Mouse (Mus musculus): ENCODE measurements around the gene Bmyc.
"Not testable (repeated sequence)": the region's sequence is repeated elsewhere in the genome, so short reads cannot be mapped to it uniquely, and the experiment has no call there.

The Bmyc gene

GRCm38 (mm10) chr2:25706643-25707481 lies at the start of gene Bmyc:
TSS of gene Bmyc (plus strand) at chr2:25706739.
- DNase-seq (ENCODE audit: extremely low spot score, low spot score): peak; percentile 85

DNA sequence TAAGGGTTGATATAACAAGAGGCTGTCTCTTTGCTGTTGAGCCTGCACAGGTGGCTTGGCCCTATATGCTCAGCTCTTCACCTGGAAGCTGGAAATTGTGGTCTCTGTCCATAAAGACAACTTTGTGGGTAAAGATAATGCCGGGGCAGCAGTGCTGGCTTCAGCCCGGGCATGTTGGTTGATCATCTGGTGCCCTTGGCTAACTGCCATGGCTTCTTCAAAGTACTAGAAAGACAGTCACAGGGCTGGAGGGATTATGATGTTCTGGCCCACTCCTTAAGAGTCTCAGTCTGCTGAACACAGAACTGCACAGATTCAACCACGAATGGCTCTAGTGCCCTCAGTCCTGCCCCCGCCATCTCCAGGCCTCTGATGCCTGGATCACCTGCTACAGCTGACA lies 49.3 kb upstream of the Bmyc start:
- DNase-seq (ENCODE audit: extremely low spot score, low spot score): no peak

DNA sequence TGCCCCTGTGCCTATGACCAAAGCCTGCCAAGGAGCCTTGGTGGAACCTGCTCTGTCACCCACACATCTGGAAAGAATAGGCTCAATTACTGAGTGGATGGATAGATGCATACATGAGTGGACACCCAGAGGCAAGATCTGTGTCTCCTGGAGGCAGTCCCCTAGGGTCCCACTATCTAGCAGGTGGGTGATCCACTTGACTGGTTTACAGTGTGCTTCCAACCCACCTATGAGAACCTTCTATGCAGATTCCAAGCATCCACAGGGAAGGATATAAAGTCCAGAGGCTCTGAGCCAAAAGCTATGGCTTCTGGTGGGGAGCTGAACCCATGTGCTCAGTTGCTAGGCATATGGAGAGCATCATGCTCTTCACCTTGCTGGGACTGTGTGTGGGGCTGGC lies 48.9 kb upstream of the Bmyc start, which contains the start of gene Lcn5:
TSS of gene Lcn5 (plus strand) at position 301 of the 400 bp plus-strand sequence.
- no peak for DNase-seq (ENCODE audit: extremely low spot score, low spot score)

DNA sequence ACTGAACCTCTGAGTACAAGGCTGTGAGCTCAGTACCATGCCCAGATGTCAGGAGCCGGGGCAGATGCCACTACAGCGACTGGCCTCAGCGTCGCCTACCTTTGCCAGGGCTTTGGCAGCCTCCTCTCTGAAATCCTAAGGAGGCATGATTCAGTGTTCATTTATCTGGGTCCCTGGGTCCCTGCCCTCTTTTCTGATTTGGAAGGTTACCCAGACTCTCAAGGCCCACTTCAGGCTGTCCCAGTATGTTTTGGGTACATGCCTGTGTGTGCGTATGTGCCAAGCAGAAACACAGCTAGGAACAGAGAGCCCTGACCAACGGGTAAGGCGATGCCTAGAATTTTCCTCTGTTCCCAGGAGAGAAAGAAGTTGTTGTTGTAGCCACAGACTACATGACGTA lies 46.3 kb upstream of the Bmyc start:
- no peak for DNase-seq (ENCODE audit: extremely low spot score, low spot score)

DNA sequence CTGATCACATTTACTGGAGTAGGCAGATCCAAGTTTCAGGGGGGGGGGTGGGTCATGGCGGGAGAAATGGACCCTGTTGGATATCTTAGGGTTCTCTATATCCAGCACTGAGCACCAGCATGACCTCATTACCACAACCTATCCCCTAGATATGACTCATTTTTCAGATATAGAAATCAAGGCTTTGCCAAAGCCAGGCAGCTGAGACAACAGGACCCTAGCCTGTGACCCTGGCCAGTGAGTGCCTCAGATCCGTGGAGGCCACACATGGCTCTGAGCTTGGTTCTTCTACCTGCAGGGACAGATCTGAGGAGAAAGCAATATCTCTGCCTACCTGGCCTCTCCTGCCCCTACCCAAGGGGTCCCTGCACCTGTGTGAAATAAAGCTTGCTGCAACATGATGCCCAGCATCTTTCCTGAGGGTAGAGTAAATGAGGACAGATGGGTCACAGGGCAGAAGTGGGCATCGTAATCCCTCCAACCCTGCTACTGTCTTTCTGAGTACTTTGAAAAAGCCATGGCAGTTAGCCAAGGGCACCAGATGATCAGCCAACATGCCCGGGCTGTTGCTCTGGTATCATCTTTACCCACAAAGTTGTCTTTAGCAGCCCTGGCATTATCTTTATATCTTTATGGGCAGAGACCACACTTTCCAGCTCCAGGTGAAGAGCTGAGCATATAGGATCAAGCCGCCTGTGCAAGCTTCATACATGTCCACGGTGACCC lies 45.1 kb upstream of the Bmyc start:
- no peak for DNase-seq (ENCODE audit: extremely low spot score, low spot score)

- peak; percentile 50 for DNase-seq (ENCODE audit: extremely low spot score, low spot score)
Measured at GRCm38 (mm10) chr2:25663511-25663910, 43.0 kb upstream of the Bmyc start.

- DNase-seq (ENCODE audit: extremely low spot score, low spot score): no peak
Measured at GRCm38 (mm10) chr2:25664125-25664524, 42.4 kb upstream of the Bmyc start.

- no peak for DNase-seq (ENCODE audit: extremely low spot score, low spot score)
Measured at GRCm38 (mm10) chr2:25666516-25666915, 40.0 kb upstream of the Bmyc start.

- DNase-seq (ENCODE audit: extremely low spot score, low spot score): no peak
Measured at GRCm38 (mm10) chr2:25676486-25676885, 30.1 kb upstream of the Bmyc start, which contains the start of gene Lcn6. TSS of gene Lcn6 (plus strand) at chr2:25676786.

DNA sequence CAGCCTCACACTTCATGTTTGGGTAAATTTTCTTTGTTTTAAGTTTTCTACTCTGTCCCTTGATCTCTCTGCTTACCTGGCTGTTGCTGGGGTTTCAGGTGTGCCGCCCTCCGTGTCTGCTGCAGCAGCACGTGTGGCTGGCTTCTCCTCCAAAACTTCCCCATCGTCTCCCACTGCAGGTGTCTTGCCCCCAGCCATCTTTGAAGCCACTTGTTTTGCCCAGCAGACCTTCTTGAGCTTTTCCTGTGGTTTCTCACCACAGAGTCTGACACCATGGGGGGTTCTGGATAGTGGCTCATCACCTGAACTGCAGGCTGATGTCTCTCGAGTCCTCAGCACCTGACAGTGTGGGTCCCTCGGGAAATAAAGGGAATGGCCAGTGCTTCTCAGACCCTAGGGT lies 27.0 kb upstream of the Bmyc start:
- no peak for DNase-seq (ENCODE audit: extremely low spot score, low spot score)

- no peak for DNase-seq (ENCODE audit: extremely low spot score, low spot score)
Measured at GRCm38 (mm10) chr2:25682426-25682825, 24.1 kb upstream of the Bmyc start, which contains the start of gene Lcn10. TSS of gene Lcn10 (plus strand) at chr2:25682726.

GRCm38 (mm10) chr2:25686941-25687340 lies 19.6 kb upstream of the Bmyc start:
- no peak for DNase-seq (ENCODE audit: extremely low spot score, low spot score)

- DNase-seq (ENCODE audit: extremely low spot score, low spot score): peak; percentile 70
Measured at GRCm38 (mm10) chr2:25694605-25695004, 11.9 kb upstream of the Bmyc start.

- DNase-seq (ENCODE audit: extremely low spot score, low spot score): no peak
Measured at GRCm38 (mm10) chr2:25696951-25697350, 9.6 kb upstream of the Bmyc start.

DNA sequence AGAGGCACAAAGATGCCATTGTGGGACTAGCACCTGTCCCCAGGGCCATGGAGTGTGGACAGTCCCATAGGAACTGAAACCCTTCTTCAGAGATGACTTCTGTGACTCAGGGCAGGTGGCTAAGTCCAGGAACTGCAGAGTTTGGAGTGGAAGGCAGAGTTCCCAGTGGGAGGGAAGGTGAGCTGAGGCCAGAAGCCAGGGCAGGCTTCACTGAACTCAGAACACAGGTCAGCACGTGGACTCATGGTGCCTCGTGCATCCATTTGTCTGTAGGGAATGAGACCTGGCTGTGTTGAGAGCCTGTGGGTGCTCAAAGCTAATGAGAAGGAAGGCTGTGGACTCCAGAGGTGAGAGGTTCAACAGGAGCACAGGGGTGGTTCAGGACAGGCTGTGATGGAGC lies 7.8 kb upstream of the Bmyc start:
- DNase-seq (ENCODE audit: extremely low spot score, low spot score): no peak

DNA sequence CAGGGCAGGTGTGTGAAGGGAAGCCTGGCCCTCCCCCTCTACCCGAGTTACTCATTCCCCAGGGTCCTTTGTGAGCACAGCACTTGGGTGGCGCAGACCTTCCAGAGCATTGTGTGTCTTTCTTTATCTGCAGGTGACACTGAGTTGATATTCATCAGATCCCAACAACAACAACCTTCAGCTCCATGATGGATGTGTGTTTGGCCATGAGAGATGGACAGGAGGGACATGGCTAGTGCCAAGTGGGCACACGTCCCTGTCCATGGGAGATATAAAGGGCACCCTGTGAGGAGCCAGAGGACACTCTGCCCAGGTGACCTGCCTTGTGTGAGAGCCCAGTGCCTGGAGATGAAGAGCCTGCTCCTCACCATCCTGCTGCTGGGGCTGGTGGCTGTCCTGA lies 6.8 kb upstream of the Bmyc start, which contains the start of gene Obp2a:
TSS of gene Obp2a (plus strand) at position 301 of the 400 bp plus-strand sequence.
- not testable (repeated sequence) for DNase-seq (ENCODE audit: extremely low spot score, low spot score)

- no peak for DNase-seq (ENCODE audit: extremely low spot score, low spot score)
Measured at GRCm38 (mm10) chr2:25701001-25701400, 5.5 kb upstream of the Bmyc start.

DNA sequence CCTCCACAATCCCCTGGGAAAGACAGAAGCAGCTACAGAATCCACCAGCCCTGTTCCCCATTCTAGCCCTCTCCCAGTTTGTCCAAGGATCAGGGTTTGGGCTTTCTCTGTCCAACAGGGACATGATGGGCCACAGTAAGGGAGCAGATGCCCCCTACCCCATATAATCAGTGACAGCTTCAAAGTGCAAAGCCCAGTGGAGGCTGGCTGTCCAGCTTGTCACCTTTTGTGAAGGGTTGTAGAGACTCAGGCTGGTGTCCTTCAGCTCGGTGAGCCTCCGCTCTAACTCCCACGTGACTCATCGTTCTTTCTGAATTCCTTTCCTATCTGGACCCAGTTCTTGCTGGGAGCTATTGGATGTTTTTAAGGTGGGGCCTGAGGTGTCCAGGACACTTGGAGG lies 2.8 kb upstream of the Bmyc start:
- DNase-seq (ENCODE audit: extremely low spot score, low spot score): no peak

GRCm38 (mm10) chr2:25708121-25708520 lies 1.6 kb downstream of the Bmyc start:
- peak; percentile 20 for DNase-seq (ENCODE audit: extremely low spot score, low spot score)

DNA sequence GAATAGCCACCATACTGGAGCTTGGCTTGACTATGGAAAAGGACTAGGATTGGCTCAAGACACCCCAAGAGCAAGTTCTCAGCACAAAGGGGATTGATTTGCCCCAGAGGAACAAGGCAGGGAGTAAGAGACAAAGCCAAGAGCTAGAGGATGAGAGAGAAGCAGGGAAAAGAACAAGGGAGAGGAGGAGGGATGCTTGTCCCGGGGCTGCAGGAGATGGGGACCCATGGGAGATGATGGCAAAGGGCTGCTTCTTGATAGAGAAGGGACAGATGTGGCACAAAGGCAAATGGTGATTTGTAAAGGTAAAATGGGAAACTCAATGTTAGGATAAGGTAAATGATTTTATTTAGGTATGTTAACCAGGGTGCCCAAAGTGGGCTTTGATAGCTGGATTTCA lies 2.5 kb downstream of the Bmyc start:
- DNase-seq (ENCODE audit: extremely low spot score, low spot score): peak; percentile 10

- DNase-seq (ENCODE audit: extremely low spot score, low spot score): not testable (repeated sequence)
Measured at GRCm38 (mm10) chr2:25709791-25710190, 3.3 kb downstream of the Bmyc start.

DNA sequence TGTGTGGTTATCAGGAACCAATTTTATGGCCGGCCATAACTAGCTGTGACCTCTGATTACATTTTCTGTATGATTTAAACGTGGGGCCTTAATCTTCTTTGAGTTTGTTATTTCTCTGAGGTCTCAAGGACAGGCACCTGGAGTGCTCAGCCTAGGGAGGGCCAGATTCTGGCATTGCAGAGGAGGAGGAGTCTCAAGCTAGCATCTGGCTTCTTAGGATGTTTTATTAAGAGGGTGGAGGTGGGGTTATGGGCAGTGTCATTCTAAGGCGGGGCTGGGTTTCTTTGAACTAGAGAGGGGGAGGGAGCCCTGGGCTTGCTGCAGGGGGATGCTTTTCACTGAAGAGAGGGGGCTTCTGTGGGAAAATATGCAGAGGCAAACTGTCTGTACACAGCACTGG lies 5.1 kb downstream of the Bmyc start:
- not testable (repeated sequence) for DNase-seq (ENCODE audit: extremely low spot score, low spot score)

All from neural tube, embryonic 10.5 days (tissue).